Mouse (Mus musculus) bone marrow, adult 2 months (tissue): ENCODE results near the gene Oca2. TPM values are rescaled to one million over a fixed set of nuclear protein-coding genes. Genes with fewer than 3 reads are reported as not detected.

Experiments used
- H3K27ac ChIP-seq: fragments of 200-500 bp; 2 replicates; pipeline ENCODE4 v1.5.1; 2012; ENCODE audit warnings: low read depth, mild to moderate bottlenecking, control low read depth, inconsistent platforms, low read length; ENCODE audit not compliant: control insufficient read depth, poor library complexity, insufficient read depth
- H3K4me1 ChIP-seq: fragments of 200-500 bp; 2 replicates; pipeline ENCODE4 v1.6.1; 2011; ENCODE audit warnings: low read length; ENCODE audit not compliant: control insufficient read depth, insufficient read depth
- H3K4me3 ChIP-seq: fragments of 200-500 bp; replicated peaks from 2 replicates; pipeline ENCODE3; 2011; ENCODE audit warnings: mild to moderate bottlenecking, low read depth, low read length, control low read depth; ENCODE audit not compliant: control insufficient read depth
- CTCF ChIP-seq: fragments of 200-500 bp; IDR thresholded peaks from 2 replicates; pipeline ENCODE4 v1.5.1; 2011; ENCODE audit warnings: low read length, control low read depth; ENCODE audit not compliant: control insufficient read depth, insufficient read depth
- POLR2A ChIP-seq: fragments of 200-500 bp; IDR thresholded peaks from 2 replicates; pipeline ENCODE4 v1.6.1; 2011; ENCODE audit warnings: low read depth, mild to moderate bottlenecking, control low read depth, low read length, borderline replicate concordance; ENCODE audit not compliant: control insufficient read depth
- WGBS: fragments of 180-500 bp; shearing (Covaris S2); methylation state at CpG from one replicate; pipeline ENCODE4 v1.1.7; 2018; 5-methylcytosine and 5-hydroxymethylcytosine counted together
- polyA plus RNA-seq: library from polyadenylated mRNA; stranded (reverse); fragments of >200 nt; gene quantifications from 2 replicates; pipeline ENCODE4 v1.2.4, GENCODE M21; 2011; ENCODE audit warnings: low replicate concordance; ENCODE audit not compliant: missing spikeins, insufficient read depth, insufficient read length

The Oca2 gene
- polyA plus RNA-seq, 1 experiment = not detected

GRCm38 (mm10) chr7:56500438-56500837 is 260.9 kb downstream of the Oca2 start:
- Histone ChIP-seq H3K27ac (no peak overlapping the region), H3K4me3 (no peak overlapping the region), H3K4me1 (no peaks in the 10 kb centered on the region)
- no peak for TF ChIP-seq POLR2A
- TF ChIP-seq CTCF = no peak
- 78% methylated on average over 1 of the region's 1 CpGs for WGBS

GRCm38 (mm10) chr7:56518581-56518980 is 279.0 kb downstream of the Oca2 start:
- WGBS = 50% methylated on average over 1 of the region's 1 CpGs
- H3K4me1 ChIP-seq = no peaks in the 10 kb centered on the region
- no peak for TF ChIP-seq CTCF
- no peak for TF ChIP-seq POLR2A

DNA sequence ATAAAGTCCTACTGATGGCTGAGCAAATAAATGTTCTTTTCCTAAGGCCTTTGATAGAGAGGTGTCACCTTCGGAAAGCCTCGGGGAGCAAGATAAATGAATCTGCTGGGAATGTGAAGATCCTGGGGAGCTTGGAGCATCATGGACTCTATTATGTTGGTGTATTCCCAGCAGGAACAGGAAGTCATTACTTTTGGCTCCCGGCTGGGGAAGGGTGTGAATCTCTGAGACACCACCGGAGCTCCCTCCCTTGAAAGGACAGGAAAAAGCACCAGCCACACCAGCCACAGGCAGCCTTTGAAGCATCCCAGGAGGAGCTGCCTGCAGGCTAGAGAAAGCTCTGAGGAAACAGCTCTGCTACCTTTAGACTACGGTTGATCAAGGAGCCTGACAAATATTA is 280.2 kb downstream of the Oca2 start:
- H3K4me3 ChIP-seq = no peak overlapping the region
- TF ChIP-seq POLR2A (no peak), CTCF (no peak)
- 9% methylated on average over 5 of the region's 5 CpGs for WGBS
- H3K27ac ChIP-seq = no peak overlapping the region
- no peaks in the 10 kb centered on the region for H3K4me1 ChIP-seq

More at GRCm38 (mm10) chr7:56518581-56518980, 279.0 kb downstream of the Oca2 start:
- Histone ChIP-seq H3K4me3 (no peak overlapping the region), H3K27ac (no peak overlapping the region)

DNA sequence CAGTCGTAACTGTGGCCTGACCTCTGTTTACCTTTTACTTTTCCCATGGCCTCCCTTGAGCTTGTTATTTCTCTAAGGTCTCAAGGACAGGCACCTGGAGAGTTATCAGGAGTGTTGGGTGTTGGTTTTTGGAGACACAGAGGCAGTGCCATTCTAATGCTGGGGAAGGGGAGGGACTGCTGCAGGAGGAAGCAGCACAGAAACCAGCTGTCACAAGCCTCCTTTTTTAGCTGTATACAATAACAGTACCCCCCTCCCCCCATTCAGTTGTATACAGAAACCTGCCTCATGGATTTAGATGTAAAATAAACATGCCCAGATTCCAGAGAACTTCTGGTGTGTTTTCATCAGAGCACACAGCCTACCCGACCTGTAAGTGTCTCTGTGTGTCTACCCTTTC is 295.3 kb downstream of the Oca2 start:
- H3K4me1 ChIP-seq = no peaks in the 10 kb centered on the region
- TF ChIP-seq CTCF (no peak), POLR2A (no peak)
- H3K27ac ChIP-seq = no peak overlapping the region
- 51% methylated on average over 2 of the region's 2 CpGs for WGBS
- H3K4me3 ChIP-seq = no peak overlapping the region

GRCm38 (mm10) chr7:56549226-56549625 is 309.7 kb downstream of the Oca2 start:
- TF ChIP-seq POLR2A (no peak), CTCF (no peak)

GRCm38 (mm10) chr7:56551804-56552203 is 312.2 kb downstream of the Oca2 start:
- Histone ChIP-seq H3K4me1 (no peaks in the 10 kb centered on the region), H3K4me3 (no peak overlapping the region), H3K27ac (no peak overlapping the region)
- TF ChIP-seq POLR2A = no peak
- no peak for TF ChIP-seq CTCF
- WGBS = 7% methylated on average over 1 of the region's 1 CpGs

More at GRCm38 (mm10) chr7:56549226-56549625, 309.7 kb downstream of the Oca2 start:
- WGBS = 75% methylated on average over 4 of the region's 4 CpGs
- Histone ChIP-seq H3K27ac (no peak overlapping the region), H3K4me3 (no peak overlapping the region), H3K4me1 (no peaks in the 10 kb centered on the region)

Other genes starting within 250 kb of the Oca2 start
- 6.1 and 9.6 TPM in 2 replicates for gene Nipa1, start 219.8 kb upstream of the Oca2 start, polyA plus RNA-seq
- gene Herc2, start 189.6 kb upstream of the Oca2 start, polyA plus RNA-seq = 18.3 and 41.1 TPM in 2 replicates